Mouse (Mus musculus): ENCODE results near the gene 5730596B20Rik.

5730596B20Rik gene

GRCm38 (mm10) chr6:52200073-52200750 is 22.9 kb downstream of the 5730596B20Rik start:
- DNase-seq (ENCODE audit: low spot score in 2 of 2), result no peak

DNA sequence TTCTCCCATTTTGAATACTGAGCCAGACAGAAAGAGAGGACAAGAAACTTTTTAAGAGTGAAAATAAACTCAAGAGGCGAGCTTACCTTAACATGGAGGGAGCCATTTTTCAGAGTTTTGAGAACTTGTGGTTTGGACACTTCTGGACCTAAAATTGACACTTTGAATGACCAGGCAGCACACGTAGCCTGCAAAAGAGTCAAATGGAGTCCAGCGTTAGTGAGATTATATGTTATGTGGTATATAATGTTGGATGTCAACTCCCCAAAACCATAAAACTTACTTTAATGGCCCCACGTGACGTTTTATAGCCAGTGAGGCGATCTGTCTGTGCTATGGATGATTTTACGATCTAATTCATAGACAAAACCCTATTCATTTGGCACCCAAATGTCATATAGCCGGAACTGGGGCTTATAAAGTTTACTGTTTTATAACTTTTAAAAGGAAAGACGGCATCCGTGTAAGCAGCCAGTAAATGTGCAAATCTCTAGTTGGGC is 23.5 kb downstream of the 5730596B20Rik start:
- no peak for DNase-seq (ENCODE audit: low spot score in 2 of 2)

DNA sequence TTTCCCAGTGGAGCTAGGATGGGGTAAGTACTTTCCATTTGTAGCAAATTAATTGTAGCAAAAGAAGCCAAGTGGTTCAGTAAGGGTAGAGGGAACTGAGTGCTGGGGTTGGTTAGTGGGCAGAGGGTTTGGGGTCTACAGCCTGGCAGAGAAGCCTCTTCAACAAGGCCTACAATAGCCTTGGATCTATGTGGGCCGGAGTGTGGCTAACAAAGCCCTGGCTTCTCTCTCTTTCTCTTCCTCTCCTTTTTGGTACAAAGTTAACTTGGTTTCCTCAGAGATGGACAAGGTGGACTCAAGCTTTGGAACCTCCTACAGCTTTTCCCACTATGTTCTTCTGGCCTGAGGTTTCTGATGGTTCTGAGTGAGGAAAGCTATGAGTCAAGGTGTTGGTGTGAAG is 24.0 kb downstream of the 5730596B20Rik start:
- DNase-seq (ENCODE audit: low spot score in 2 of 2), result no peak

GRCm38 (mm10) chr6:52202362-52203120 is 25.2 kb downstream of the 5730596B20Rik start:
- no peak for DNase-seq (ENCODE audit: low spot score in 2 of 2)

DNA sequence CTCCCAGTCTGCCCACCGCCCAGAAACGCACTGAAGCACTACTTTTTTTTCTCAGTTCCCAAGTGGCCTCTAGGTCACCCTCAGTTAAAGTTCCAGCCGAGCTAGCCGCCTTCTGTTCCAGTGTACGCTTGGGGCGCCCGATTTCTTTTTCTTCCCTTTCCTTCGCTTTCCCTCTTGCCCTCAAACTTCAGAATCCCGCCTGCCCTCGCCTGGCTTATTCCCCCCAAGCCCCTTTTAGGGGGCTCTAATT is 25.7 kb downstream of the 5730596B20Rik start:
- no peak for DNase-seq (ENCODE audit: low spot score in 2 of 2)

GRCm38 (mm10) chr6:52203371-52204049 is 26.2 kb downstream of the 5730596B20Rik start:
- DNase-seq (ENCODE audit: low spot score in 2 of 2), result no peak

DNA sequence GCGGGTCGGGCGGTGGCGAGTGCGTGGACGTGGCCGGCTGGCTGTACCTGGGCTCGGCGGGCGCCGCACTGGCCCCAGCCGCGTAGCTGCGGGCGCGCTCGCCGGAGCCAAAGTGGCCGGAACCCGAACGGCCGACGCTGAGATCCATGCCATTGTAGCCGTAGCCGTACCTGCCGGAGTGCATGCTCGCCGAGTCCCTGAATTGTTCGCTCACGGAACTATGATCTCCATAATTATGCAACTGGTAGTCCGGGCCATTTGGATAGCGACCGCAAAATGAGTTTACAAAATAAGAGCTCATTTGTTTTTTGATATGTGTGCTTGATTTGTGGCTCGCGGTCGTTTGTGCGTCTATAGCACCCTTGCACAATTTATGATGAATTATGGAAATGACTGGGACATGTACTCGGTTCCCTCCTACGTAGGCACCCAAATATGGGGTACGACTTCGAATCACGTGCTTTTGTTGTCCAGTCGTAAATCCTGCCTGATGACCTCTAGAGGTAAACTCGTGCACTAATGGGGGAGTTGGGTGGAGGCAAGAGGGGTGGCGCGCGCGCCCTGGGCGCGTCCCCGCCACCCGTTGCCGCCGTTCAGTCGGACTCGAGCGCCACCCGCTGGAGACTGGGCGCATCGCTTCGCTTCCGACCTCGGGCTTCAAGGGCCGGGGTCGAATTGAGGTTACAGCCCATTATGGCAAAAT is 26.9 kb downstream of the 5730596B20Rik start, which contains the start of gene Hoxa5:
TSS of gene Hoxa5 (minus strand) at position 538 of the 703 bp plus-strand sequence.
- DNase-seq (ENCODE audit: low spot score in 2 of 2), result no peak

GRCm38 (mm10) chr6:52205221-52205620 is 27.9 kb downstream of the 5730596B20Rik start:
- DNase-seq (ENCODE audit: low spot score in 2 of 2), result no peak

DNA sequence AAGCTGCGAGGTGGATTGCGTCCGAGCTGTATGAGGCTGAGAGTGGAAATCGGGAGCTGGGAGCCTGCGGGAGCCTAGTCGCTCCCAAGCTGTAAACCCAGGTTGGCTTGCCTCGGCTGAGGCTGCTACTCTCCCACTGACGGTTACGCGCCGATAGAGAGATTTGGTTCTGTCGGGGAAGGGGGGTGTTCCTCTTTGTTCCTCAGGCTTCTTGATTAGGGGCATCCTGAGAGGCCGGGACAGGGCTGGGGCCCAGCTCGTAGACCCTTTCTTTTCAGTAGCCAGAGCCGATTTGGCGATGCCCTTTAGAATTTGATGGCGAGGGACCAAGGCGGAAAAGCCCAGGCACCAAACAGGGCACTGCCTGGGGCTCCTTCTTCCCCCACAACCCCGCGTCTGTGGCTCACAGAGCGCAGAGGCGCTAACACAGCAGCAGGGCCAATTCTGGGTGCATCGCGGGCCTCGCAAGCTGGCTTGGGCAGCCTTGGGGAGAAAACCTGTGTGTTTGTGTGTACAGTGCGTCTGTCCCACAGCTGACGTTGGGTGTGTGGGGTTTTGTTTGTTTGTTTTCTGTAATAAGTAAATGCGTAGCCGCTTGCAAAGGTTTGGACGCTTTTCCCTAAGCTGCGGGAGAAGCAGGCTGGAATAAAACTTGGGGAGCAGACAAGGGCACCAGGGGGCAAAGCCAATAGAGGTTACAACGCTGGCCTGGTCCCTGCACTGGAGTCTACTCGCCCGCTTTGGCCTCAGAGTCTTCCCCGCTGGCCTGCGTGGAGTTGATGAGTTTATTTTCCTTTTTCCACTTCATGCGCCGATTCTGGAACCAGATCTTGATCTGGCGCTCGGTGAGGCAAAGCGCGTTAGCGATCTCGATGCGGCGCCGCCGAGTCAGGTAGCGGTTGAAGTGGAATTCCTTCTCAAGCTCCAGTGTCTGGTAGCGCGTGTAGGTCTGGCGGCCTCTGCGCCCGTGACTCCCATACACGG is 28.6 kb downstream of the 5730596B20Rik start:
- no peak for DNase-seq (ENCODE audit: low spot score in 2 of 2)

GRCm38 (mm10) chr6:52206882-52207683 is 29.8 kb downstream of the 5730596B20Rik start:
- DNase-seq (ENCODE audit: low spot score in 2 of 2), result no peak

DNA sequence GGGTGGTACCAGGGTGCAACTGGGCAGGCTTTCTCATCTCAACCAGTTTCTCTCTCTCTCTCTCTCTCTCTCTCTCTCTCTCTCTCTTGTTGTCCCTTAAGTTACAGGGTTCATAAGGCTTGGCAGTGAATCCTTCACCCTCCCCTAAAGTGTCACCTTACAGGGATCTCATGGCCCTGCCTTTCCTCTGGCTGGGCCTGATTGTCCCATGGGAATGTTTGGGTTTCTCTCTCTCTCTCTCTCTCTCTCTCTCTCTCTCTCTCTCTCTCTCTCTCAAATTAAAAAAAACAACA is 30.3 kb downstream of the 5730596B20Rik start:
- DNase-seq (ENCODE audit: low spot score in 2 of 2), result no peak

GRCm38 (mm10) chr6:52208072-52208867 is 31.0 kb downstream of the 5730596B20Rik start, which contains the start of gene Hoxa6:
Gene Hoxa6, minus strand, starts transcription at chr6:52208722.
- DNase-seq (ENCODE audit: low spot score in 2 of 2), result no peak

DNA sequence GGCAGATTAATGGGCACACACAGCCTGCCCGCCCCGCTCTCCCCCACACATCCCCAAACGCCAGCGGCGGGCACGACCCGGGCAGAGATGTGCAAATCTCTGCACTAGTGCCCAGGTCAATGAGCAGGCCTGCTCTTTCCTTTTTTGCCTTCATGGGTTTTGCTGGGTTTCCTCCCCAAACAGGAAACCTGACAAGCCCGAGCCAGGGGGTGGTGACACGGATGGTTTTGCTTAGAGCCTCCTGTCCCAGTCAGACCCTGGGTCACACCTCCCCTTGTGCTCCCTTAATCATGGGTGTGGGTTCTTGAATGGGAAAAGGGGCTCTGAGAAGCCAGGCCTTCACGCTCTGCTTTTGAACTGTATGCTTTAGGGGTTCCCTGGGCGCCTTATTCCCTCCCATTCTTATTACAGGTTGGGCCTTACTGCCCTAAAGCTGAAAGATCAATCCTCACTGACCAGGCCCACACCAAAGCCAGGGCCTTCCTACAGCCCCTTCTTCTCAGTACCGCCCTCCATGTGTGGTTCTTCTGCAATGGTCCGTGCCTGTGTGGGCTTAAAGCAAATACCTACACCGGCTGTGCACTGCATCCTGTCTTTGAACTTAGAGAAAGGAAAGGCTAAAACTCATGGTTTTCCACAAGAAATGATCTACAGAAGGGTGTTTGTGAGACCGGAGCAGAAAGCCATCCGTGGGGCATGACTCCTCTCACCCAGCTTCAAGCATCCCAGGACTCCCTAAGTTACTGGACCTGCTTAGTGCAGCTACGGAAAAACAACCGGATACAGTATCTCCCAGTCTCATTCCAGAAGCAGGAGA is 31.8 kb downstream of the 5730596B20Rik start:
- no peak for DNase-seq (ENCODE audit: low spot score in 2 of 2)

GRCm38 (mm10) chr6:52209685-52210046 is 32.4 kb downstream of the 5730596B20Rik start:
- no peak for DNase-seq (ENCODE audit: low spot score in 2 of 2)

GRCm38 (mm10) chr6:52211170-52211935 is 34.1 kb downstream of the 5730596B20Rik start:
- peak in 1 of 2 experiments; percentile 72 for DNase-seq (ENCODE audit: low spot score in 2 of 2)

DNA sequence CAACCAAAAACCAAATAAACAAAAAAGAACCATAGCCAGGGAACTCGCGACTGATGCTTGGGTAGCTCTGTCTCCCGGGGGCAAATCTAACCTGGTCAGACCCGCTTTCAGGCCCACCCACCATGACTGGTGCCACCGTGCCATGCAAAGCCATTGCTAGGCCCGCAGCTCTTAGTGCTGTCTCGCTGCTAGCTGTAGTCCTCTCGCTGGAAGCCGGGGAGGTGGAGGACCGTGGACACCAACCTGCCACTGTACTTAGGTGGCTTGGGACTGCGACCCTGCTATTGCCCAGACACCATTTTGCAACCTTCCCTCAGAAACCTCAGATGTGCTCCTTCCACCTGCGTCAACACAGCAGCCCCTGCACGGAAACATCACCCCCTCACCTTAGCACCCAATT is 34.7 kb downstream of the 5730596B20Rik start:
- DNase-seq (ENCODE audit: low spot score in 2 of 2), result no peak

DNA sequence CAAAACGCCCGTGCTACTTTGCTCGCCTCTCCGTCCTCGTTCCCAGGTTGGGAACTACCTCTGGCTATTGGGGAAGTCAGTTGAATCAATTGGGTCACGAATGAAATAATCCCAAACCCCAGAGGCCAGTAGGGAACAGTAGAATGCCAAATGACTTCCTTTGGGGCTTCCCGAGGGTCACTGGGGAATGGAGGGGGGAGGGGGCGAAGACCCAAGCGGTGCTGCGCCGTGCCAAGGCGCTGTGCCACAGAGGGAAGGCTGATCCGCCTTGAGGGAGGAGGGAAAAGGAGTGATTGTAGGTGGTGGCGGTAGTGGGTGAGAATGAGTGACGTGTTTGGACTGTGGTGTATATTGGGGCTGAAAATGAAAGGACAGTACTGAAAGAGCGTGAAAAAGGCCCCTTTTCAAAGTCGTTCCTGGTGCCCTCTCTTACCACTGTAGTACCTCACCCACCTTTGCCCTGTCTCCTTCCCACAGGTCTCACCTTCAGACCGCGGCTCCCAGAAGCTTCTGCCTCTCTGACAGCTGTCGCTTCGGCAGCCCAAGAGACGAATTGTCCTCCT is 35.3 kb downstream of the 5730596B20Rik start:
- DNase-seq (ENCODE audit: low spot score in 2 of 2), result no peak

Measured in thymus, postnatal 10 days (tissue).